Mouse (Mus musculus) lung, embryonic 16.5 days (tissue): ENCODE results near the gene Plek2. TPM values are rescaled to one million over a fixed set of nuclear protein-coding genes. Genes with fewer than 3 reads are reported as not detected.

ENCODE experiments used
- ATAC-seq: fragments of 200-750 bp; cut with Nextera tagmentation; 2 replicates; pipeline ENCODE4 v1.8.0; 2017; ENCODE audit warnings: low read depth, mild to moderate bottlenecking, moderate library complexity
- H3K27ac ChIP-seq: fragments of 300-500 bp; sonication (generic); 2 replicates; pipeline ENCODE4 v1.5.1; 2014; ENCODE audit warnings: mild to moderate bottlenecking, control low read depth, low read length
- H3K27me3 ChIP-seq: fragments of 300-500 bp; sonication (generic); 2 replicates; pipeline ENCODE4 v1.6.1; 2014; ENCODE audit warnings: low read depth, low read length, mixed read lengths; ENCODE audit not compliant: control insufficient read depth, insufficient read depth
- H3K36me3 ChIP-seq: fragments of 300-500 bp; sonication (generic); 2 replicates; pipeline ENCODE4 v1.6.1; 2014; ENCODE audit warnings: low read length; ENCODE audit not compliant: control insufficient read depth, insufficient read depth
- H3K4me1 ChIP-seq: fragments of 300-500 bp; sonication (generic); replicated peaks from 2 replicates; pipeline ENCODE4 v1.6.1; 2014; ENCODE audit warnings: low read length, mixed read lengths; ENCODE audit not compliant: control insufficient read depth, insufficient read depth
- H3K4me2 ChIP-seq: fragments of 300-500 bp; sonication (generic); 2 replicates; pipeline ENCODE4 v1.6.1; 2014; ENCODE audit warnings: low read depth, low read length, control low read depth
- H3K4me3 ChIP-seq: fragments of 300-500 bp; sonication (generic); 2 replicates; pipeline ENCODE4 v1.5.1; 2014; ENCODE audit warnings: mild to moderate bottlenecking, low read length, control low read depth
- H3K9ac ChIP-seq: fragments of 300-500 bp; sonication (generic); 2 replicates; pipeline ENCODE4 v1.6.1; 2014; ENCODE audit warnings: low read length, control low read depth
- H3K9me3 ChIP-seq: fragments of 300-500 bp; sonication (generic); 2 replicates; pipeline ENCODE4 v1.6.1; 2016; ENCODE audit warnings: low read length; ENCODE audit not compliant: control insufficient read depth
- WGBS: fragments of 180-500 bp; shearing (Covaris S2); extraction: QIAGEN DNeasy Blood & Tissue Kit; methylation state at CpG from one replicate; pipeline ENCODE4 v1.1.7; 2014; 5-methylcytosine and 5-hydroxymethylcytosine counted together
- polyA plus RNA-seq: library from polyadenylated mRNA; unstranded; fragments of >200 nt; fragmentation: Nextera tagmentation; extraction: Ambion mirVana; gene quantifications from 2 replicates; pipeline ENCODE4 v1.2.1, GENCODE M21; 2015

Gene Plek2
- polyA plus RNA-seq = 7.1 and 7.9 TPM in 2 replicates

DNA sequence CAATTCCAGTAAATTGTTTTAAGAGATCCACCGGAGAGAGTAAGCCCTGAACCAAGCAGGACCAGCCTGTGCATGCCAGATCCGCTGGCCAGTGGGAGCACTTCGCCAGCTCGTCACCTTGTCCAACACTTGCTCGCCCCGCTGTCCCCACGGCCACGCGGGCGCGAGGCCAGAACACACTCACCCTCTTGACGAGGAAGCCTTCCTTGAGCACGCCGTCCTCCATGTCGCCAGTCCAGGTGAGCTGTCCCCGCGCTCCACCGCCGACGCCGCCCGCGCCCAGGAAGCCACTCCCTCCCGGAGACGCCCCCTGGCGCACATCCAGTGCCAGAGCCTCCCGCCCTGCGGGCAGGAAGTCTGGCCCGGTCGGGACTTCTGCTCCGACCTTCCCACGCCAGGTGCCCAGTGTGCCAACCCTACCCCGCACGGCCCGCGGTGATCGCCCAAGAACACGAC is at the start of gene Plek2:
Gene Plek2 (minus strand): TSS at position 258 of the 456 bp plus-strand sequence.
- Histone ChIP-seq H3K9ac (peak within 1 kb of the TSS; percentile 68), H3K4me3 (peak within 1 kb of the TSS; percentile 56), H3K36me3 (no peaks in the 10 kb centered on the region), H3K27me3 (peaks cover 15% of the 10 kb centered on the region), H3K4me1 (peaks cover 7% of the 10 kb centered on the region), H3K27ac (no peak within 1 kb of the TSS), H3K9me3 (peaks cover 6% of the 10 kb centered on the region; the same call in 1 of the 2 replicates), H3K4me2 (peak within 1 kb of the TSS; percentile 91)
- WGBS = 2% methylated on average over 38 of the region's 38 CpGs
- peak; percentile 75 for ATAC-seq

GRCm38 (mm10) chr12:78956405-78956804 is 49.6 kb upstream of the Plek2 start:
- Histone ChIP-seq H3K36me3 (no peaks in the 10 kb centered on the region), H3K27me3 (no peaks in the 10 kb centered on the region), H3K9ac (no peak overlapping the region), H3K4me2 (no peak overlapping the region), H3K4me1 (no peaks in the 10 kb centered on the region), H3K4me3 (no peak overlapping the region), H3K27ac (no peak overlapping the region), H3K9me3 (peaks cover 5% of the 10 kb centered on the region; the same call in 1 of the 2 replicates)
- ATAC-seq = no peak
- WGBS = 72% methylated on average over 4 of the region's 4 CpGs

GRCm38 (mm10) chr12:78952484-78952883 is 45.7 kb upstream of the Plek2 start:
- no peaks in the 10 kb centered on the region for H3K36me3 ChIP-seq
- no peaks in the 10 kb centered on the region for H3K4me1 ChIP-seq
- H3K4me3 ChIP-seq = no peak overlapping the region
- peaks cover 5% of the 10 kb centered on the region; the same call in 1 of the 2 replicates for H3K9me3 ChIP-seq
- H3K9ac ChIP-seq = no peak overlapping the region
- no peaks in the 10 kb centered on the region for H3K27me3 ChIP-seq
- 57% methylated on average over 3 of the region's 3 CpGs for WGBS
- ATAC-seq = no peak
- H3K4me2 ChIP-seq = no peak overlapping the region
- H3K27ac ChIP-seq = no peak overlapping the region

DNA sequence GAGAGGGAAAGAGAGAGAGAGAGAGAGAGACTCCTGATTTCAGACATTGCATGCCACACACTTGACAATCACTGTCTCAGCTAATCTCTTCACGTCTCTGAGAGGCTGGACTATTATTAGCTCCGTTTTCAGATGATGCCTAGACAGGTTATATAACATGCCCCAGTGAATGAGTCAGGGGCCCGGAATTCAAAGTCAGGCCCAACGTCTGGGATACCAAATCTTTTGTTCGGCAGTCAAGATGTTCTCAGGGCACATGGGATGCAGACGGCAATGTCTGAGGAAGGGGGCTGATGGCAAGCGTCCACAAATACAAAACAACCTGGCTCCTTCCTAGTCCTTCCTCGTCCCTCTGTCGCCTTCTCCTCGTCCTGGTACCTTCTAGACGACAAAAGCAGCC is 45.3 kb upstream of the Plek2 start:
- 51% methylated on average over 11 of the region's 11 CpGs for WGBS
- no peaks in the 10 kb centered on the region for H3K27me3 ChIP-seq
- H3K4me2 ChIP-seq = no peak overlapping the region
- H3K9me3 ChIP-seq = peaks cover 2% of the 10 kb centered on the region; the same call in 1 of the 2 replicates
- H3K36me3 ChIP-seq = no peaks in the 10 kb centered on the region
- no peak overlapping the region for H3K9ac ChIP-seq
- H3K4me1 ChIP-seq = no peaks in the 10 kb centered on the region
- H3K27ac ChIP-seq = no peak overlapping the region
- ATAC-seq = no peak
- no peak overlapping the region for H3K4me3 ChIP-seq

DNA sequence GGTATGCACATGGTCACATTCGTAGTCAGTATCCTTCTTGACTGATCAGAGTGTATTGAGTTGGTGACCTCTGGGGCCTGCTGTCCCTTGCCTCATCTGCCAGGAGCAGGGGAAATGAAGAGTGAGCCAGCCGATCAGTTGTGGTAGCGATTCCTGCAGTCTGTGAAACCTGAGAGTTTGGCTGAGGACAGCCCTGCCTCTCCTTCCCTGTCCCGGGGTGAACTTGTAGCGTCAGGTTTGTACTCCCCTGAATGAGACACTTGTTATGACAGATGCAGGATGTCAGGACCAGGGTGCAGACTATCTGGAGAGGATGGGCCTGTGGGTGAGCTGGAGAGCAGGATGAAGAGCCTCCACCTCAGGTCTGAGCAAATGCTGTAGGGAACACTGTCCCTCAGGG is 40.9 kb upstream of the Plek2 start:
- Histone ChIP-seq H3K4me1 (no peaks in the 10 kb centered on the region), H3K27me3 (no peaks in the 10 kb centered on the region), H3K27ac (no peak overlapping the region), H3K4me2 (no peak overlapping the region), H3K4me3 (no peak overlapping the region), H3K36me3 (no peaks in the 10 kb centered on the region), H3K9me3 (no peaks in the 10 kb centered on the region), H3K9ac (no peak overlapping the region)
- WGBS = 45% methylated on average over 5 of the region's 5 CpGs
- ATAC-seq = no peak

GRCm38 (mm10) chr12:78947161-78947560 is 40.4 kb upstream of the Plek2 start:
- Histone ChIP-seq H3K27ac (no peak overlapping the region), H3K9ac (no peak overlapping the region), H3K9me3 (no peaks in the 10 kb centered on the region), H3K4me2 (no peak overlapping the region), H3K36me3 (no peaks in the 10 kb centered on the region), H3K27me3 (no peaks in the 10 kb centered on the region), H3K4me1 (no peaks in the 10 kb centered on the region), H3K4me3 (no peak overlapping the region)
- WGBS = 81% methylated on average over 6 of the region's 6 CpGs
- ATAC-seq = no peak

- Histone ChIP-seq H3K4me1 (no peaks in the 10 kb centered on the region), H3K36me3 (no peaks in the 10 kb centered on the region), H3K4me3 (no peak overlapping the region), H3K27me3 (no peaks in the 10 kb centered on the region), H3K9me3 (no peaks in the 10 kb centered on the region), H3K27ac (no peak overlapping the region), H3K9ac (no peak overlapping the region), H3K4me2 (no peak overlapping the region)
- no peak for ATAC-seq
- WGBS = 78% methylated on average over 6 of the region's 6 CpGs
Measured at GRCm38 (mm10) chr12:78942931-78943330, 36.2 kb upstream of the Plek2 start.

- Histone ChIP-seq H3K9me3 (no peaks in the 10 kb centered on the region), H3K27me3 (no peaks in the 10 kb centered on the region), H3K4me2 (no peak overlapping the region), H3K4me1 (no peaks in the 10 kb centered on the region), H3K27ac (no peak overlapping the region), H3K4me3 (no peak overlapping the region), H3K36me3 (no peaks in the 10 kb centered on the region), H3K9ac (no peak overlapping the region)
- ATAC-seq = no peak
- 78% methylated on average over 5 of the region's 5 CpGs for WGBS
Measured at GRCm38 (mm10) chr12:78940081-78940480, 33.3 kb upstream of the Plek2 start.

GRCm38 (mm10) chr12:78939393-78940037 is 32.8 kb upstream of the Plek2 start:
- 45% methylated on average over 7 of the region's 7 CpGs for WGBS
- no peak for ATAC-seq
- Histone ChIP-seq H3K4me3 (no peak overlapping the region), H3K9me3 (no peaks in the 10 kb centered on the region), H3K36me3 (no peaks in the 10 kb centered on the region), H3K27ac (no peak overlapping the region), H3K4me2 (no peak overlapping the region), H3K4me1 (no peaks in the 10 kb centered on the region), H3K9ac (no peak overlapping the region), H3K27me3 (no peaks in the 10 kb centered on the region)
